In the genomic region with DNA sequence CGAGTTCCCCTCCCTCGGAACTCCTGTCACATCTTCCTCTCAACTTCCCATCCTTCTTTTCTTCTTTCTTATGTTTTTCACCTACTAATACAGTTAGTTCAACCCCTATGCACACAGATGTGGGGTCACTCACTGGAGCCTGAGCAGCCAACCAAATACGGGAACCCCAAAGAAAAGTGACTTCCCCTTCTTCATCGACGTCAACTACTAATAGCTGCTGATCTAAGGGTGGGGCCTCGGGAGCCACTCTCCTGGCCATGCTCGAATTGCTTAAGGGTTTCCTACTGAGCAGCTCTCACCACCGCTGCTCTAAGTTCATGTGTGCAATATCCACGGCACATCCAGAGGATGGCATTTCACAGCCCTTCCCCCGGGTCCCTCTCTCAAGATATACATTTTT, we compare ENCODE assay signal across 11 mouse cellular contexts.
"Had no signal": no experiment of that assay in that cellular context is flagged by ENCODE, and none has a peak within 500 bp of the region (broad histone marks: within the 10 kb centered on the region; RNA-seq: fewer than 3 reads in every experiment).

No protein-coding gene starts in this region.

- DNase-seq: retina, postnatal 1 day; right cerebral cortex, adult 18-20 months; right cerebral cortex, postnatal 14 days; right cerebral cortex, postnatal 25 days; right cerebral cortex, postnatal 4 days; spleen, adult 18-20 months; thymus, adult 18-20 months; thymus, adult 2 months; thymus, postnatal 14 days; thymus, postnatal 36 days; thymus, postnatal 4 days had no signal
